Mouse (Mus musculus) large intestine, adult 2 months (tissue): ENCODE measurements around the gene Spag6l. TPM values are rescaled to one million over a fixed set of nuclear protein-coding genes. Genes with fewer than 3 reads are reported as not detected.

Experiments
- polyA plus RNA-seq: library from polyadenylated mRNA; depleted of rRNA; stranded (reverse); fragments of >200 nt; gene quantifications from 2 replicates; pipeline ENCODE4 v1.2.3, GENCODE M21; 2012; rRNA removed

The Spag6l gene
- polyA plus RNA-seq, 1 experiment = not detected

Other genes starting within 250 kb of the Spag6l start
- 2.7 and 7.4 TPM in 2 replicates for gene Fgd4, start 228.9 kb downstream of the Spag6l start, polyA plus RNA-seq
- not detected in 2 replicates for gene Olfr19, start 153.1 kb downstream of the Spag6l start, polyA plus RNA-seq
- not detected in 2 replicates for gene Igll1, start 34.5 kb upstream of the Spag6l start, polyA plus RNA-seq
- 48.6 and 58.8 TPM in 2 replicates for gene Top3b, start 41.3 kb upstream of the Spag6l start, polyA plus RNA-seq
- 2.6 and 3.4 TPM in 2 replicates for gene Vpreb1, start 41.4 kb upstream of the Spag6l start, polyA plus RNA-seq
- 4.5 and 5.5 TPM in 2 replicates for gene Ppm1f, start 67.0 kb upstream of the Spag6l start, polyA plus RNA-seq
- 74.6 and 108 TPM in 2 replicates for gene Mapk1, start 153.9 kb upstream of the Spag6l start, polyA plus RNA-seq
- gene Ypel1, start 240.2 kb upstream of the Spag6l start, polyA plus RNA-seq = 0.23 and 0.27 TPM in 2 replicates